Mouse (Mus musculus) testis, adult 2 months (tissue): ENCODE measurements around the gene Kalrn. TPM values are rescaled to one million over a fixed set of nuclear protein-coding genes. Genes with fewer than 3 reads are reported as not detected.

Source experiments
- H3K27ac ChIP-seq: fragments of 200-500 bp; 2 replicates; pipeline ENCODE4 v1.5.1; 2012; ENCODE audit warnings: low read depth, low read length; ENCODE audit not compliant: control insufficient read depth, insufficient read depth
- H3K27me3 ChIP-seq: fragments of 200-500 bp; 2 replicates; pipeline ENCODE4 v1.6.1; 2012; ENCODE audit warnings: mild to moderate bottlenecking, low read length, moderate library complexity; ENCODE audit not compliant: control insufficient read depth, insufficient read depth
- H3K36me3 ChIP-seq: fragments of 200-500 bp; 2 replicates; pipeline ENCODE4 v1.6.1; 2012; ENCODE audit warnings: mild to moderate bottlenecking, low read length; ENCODE audit not compliant: control insufficient read depth, insufficient read depth
- H3K4me1 ChIP-seq: fragments of 200-500 bp; 2 replicates; pipeline ENCODE4 v1.6.1; 2012; ENCODE audit warnings: low read length; ENCODE audit not compliant: control insufficient read depth, insufficient read depth
- H3K4me3 ChIP-seq: fragments of 200-500 bp; 2 replicates; pipeline ENCODE4 v1.5.1; 2012; ENCODE audit warnings: low read depth, mild to moderate bottlenecking, low read length, moderate library complexity, mixed read lengths; ENCODE audit not compliant: control insufficient read depth
- CTCF ChIP-seq: fragments of 200-500 bp; IDR thresholded peaks from 2 replicates; pipeline ENCODE4 v1.5.1; 2012; ENCODE audit warnings: low read depth, mild to moderate bottlenecking, inconsistent platforms, low read length, moderate library complexity; ENCODE audit not compliant: control insufficient read depth, insufficient read depth, insufficient replicate concordance
- POLR2A ChIP-seq: fragments of 200-500 bp; IDR thresholded peaks from 2 replicates; pipeline ENCODE4 v1.6.1; 2012; ENCODE audit warnings: low read depth, mild to moderate bottlenecking, inconsistent platforms, low read length, moderate library complexity; ENCODE audit not compliant: control insufficient read depth
- polyA plus RNA-seq: library from polyadenylated mRNA; depleted of rRNA; stranded (reverse); fragments of >200 nt; gene quantifications from 2 replicates; pipeline ENCODE4 v1.2.3, GENCODE M21; 2012

Kalrn gene
- polyA plus RNA-seq, 1 experiment = 5.7 TPM

DNA sequence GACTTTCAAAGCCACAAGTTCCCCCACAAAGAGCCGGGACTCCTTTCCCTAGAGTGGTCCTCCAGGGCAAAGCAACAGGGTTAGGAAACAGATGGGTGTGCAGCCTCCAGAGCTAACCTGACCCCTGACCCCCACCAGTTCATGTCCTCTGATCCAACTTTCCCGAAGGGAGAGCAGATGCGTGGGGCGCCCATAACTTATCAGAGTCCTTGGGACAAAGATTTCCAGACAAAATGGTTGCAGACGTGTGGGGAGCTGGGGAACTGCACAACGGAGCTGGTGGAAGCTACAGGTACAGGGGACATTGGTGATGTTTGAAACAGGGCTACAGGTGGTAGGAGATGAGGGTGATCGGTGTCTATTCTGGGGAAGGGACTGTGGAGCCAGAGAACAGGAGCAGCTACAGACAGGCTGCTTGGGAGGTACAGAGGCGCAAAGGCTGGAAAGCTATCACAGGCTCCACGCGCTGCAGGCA is 1.4 kb downstream of the Kalrn start:
- Histone ChIP-seq H3K27ac (no peak overlapping the region), H3K4me3 (peak overlapping the region; percentile 65; the same call in 1 of the 2 replicates), H3K4me1 (peaks cover 14% of the 10 kb centered on the region), H3K27me3 (peaks cover 7% of the 10 kb centered on the region; the same call in 1 of the 2 replicates), H3K36me3 (no peaks in the 10 kb centered on the region)
- no peak for TF ChIP-seq CTCF
- no peak for TF ChIP-seq POLR2A

- no peak overlapping the region for H3K4me3 ChIP-seq
- H3K27ac ChIP-seq = no peak overlapping the region
- H3K4me1 ChIP-seq = peaks cover 14% of the 10 kb centered on the region
- no peak for TF ChIP-seq POLR2A
- no peak for TF ChIP-seq CTCF
- no peaks in the 10 kb centered on the region for H3K36me3 ChIP-seq
- H3K27me3 ChIP-seq = peaks cover 7% of the 10 kb centered on the region; the same call in 1 of the 2 replicates
These were observed 3.4 kb downstream of the Kalrn start for GRCm38 (mm10) chr16:34569897-34570296.

GRCm38 (mm10) chr16:34568831-34569230 is 4.5 kb downstream of the Kalrn start:
- Histone ChIP-seq H3K27me3 (peaks cover 6% of the 10 kb centered on the region; the same call in 1 of the 2 replicates), H3K4me3 (no peak overlapping the region), H3K36me3 (no peaks in the 10 kb centered on the region), H3K4me1 (peaks cover 9% of the 10 kb centered on the region; the same call in 1 of the 2 replicates), H3K27ac (no peak overlapping the region)
- TF ChIP-seq CTCF = no peak
- no peak for TF ChIP-seq POLR2A

DNA sequence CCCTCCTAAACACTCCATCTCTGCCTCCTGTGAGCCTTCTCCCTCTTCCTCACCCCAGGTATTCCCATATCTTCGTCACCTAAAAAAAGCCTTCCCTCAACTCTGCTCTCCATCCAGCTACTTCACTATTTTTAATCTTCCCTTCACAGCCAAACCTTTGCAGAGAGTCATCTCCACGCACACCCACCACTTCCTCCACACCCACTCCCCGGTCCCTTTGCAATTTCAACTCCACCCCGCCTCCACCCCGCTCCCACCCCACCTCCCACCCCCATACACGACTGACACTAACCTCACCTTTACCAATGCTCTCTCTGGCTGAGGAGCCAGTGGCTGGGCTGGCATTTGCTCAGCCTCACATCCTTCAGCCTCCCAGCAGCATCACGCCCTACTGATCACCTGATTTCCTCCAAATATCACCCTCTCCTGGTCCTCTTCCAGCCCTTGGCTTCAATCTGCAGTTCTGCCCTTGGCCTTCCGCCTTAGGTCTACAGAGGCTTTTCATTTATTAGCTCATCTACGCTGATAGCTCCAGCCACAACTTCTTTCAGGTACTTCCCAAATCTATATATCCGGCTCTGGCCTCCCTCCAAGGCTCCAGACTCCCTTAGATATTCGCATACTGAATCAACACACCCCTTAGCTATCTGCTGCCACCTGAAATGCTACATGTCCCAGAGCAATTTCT is 9.6 kb downstream of the Kalrn start:
- no peaks in the 10 kb centered on the region for H3K27me3 ChIP-seq
- H3K4me3 ChIP-seq = no peak overlapping the region
- TF ChIP-seq POLR2A (no peak), CTCF (no peak)
- no peak overlapping the region for H3K27ac ChIP-seq
- H3K36me3 ChIP-seq = no peaks in the 10 kb centered on the region
- H3K4me1 ChIP-seq = no peaks in the 10 kb centered on the region

DNA sequence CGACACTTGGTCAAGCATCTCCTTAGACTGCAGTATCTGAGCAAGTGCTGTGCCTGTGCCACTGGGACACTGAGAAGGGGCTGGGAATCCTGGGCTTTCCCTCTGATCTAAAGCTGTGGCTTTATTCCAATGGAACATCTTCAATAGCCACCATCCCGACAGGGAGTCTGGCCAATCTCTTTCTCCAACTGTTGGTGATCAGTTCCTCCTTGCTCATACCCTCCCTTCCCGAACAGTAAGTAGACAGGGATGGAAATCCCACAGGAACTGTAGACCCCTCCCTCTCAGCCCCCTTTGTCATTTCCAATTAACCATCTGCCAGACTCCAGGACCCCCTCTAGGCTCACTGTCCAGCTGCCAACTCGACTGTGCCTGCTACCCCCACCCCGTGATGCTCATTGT is 11.6 kb downstream of the Kalrn start:
- H3K4me1 ChIP-seq = no peaks in the 10 kb centered on the region
- no peak overlapping the region for H3K27ac ChIP-seq
- no peak overlapping the region for H3K4me3 ChIP-seq
- H3K36me3 ChIP-seq = no peaks in the 10 kb centered on the region
- no peaks in the 10 kb centered on the region for H3K27me3 ChIP-seq
- TF ChIP-seq POLR2A (no peak), CTCF (no peak)

DNA sequence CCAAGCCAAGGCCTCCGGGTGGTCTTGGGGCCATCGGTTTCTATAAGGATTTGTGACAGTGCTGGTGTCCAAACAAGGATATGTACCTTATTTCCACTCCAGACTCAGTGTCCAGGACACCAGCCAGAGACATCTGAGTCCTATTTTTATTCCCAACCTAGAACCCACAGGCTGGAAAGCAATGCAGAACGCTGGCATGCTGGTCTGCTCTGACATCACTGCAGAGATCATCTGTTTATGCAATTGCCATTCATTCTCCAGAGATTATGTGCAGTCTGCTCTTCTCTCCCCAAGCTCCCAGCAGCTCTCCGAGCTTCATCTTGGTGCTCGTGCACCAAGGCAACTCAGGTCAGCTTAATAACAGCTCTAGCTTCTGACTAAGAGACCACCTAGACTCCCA is 12.5 kb downstream of the Kalrn start:
- Histone ChIP-seq H3K4me1 (no peaks in the 10 kb centered on the region), H3K27me3 (no peaks in the 10 kb centered on the region), H3K27ac (no peak overlapping the region), H3K36me3 (no peaks in the 10 kb centered on the region), H3K4me3 (no peak overlapping the region)
- no peak for TF ChIP-seq POLR2A
- TF ChIP-seq CTCF = no peak

GRCm38 (mm10) chr16:34560411-34560810 is 12.9 kb downstream of the Kalrn start:
- Histone ChIP-seq H3K4me3 (no peak overlapping the region), H3K27ac (no peak overlapping the region), H3K36me3 (no peaks in the 10 kb centered on the region), H3K4me1 (no peaks in the 10 kb centered on the region), H3K27me3 (no peaks in the 10 kb centered on the region)
- TF ChIP-seq POLR2A (no peak), CTCF (no peak)
